Mouse (Mus musculus): ENCODE results near the gene Olfr700. TPM values are rescaled to one million over a fixed set of nuclear protein-coding genes. Genes with fewer than 3 reads are reported as not detected.
"Not testable (repeated sequence)": the region's sequence is repeated elsewhere in the genome, so short reads cannot be mapped to it uniquely, and the experiment has no call there.

The Olfr700 gene
- polyA plus RNA-seq (2015; fragmentation: Nextera tagmentation; extraction: Ambion mirVana), result not detected in 2 replicates

GRCm38 (mm10) chr7:106808734-106809133 lies at the start of gene Olfr700:
Gene Olfr700, minus strand, starts transcription at chr7:106808834.
- no peak within 1 kb of the TSS for H3K9ac ChIP-seq
- no peaks in the 10 kb centered on the region for H3K27me3 ChIP-seq
- no peak within 1 kb of the TSS for H3K27ac ChIP-seq
- no peak for ATAC-seq (ENCODE audit: low FRiP score)
- no peaks in the 10 kb centered on the region for H3K4me1 ChIP-seq (replicated peaks)
- no peaks in the 10 kb centered on the region for H3K36me3 ChIP-seq
- 90% methylated on average over 1 of the region's 1 CpGs for WGBS
- H3K9me3 ChIP-seq, result no peaks in the 10 kb centered on the region
- no peak within 1 kb of the TSS for H3K4me3 ChIP-seq
- no peak within 1 kb of the TSS for H3K4me2 ChIP-seq

GRCm38 (mm10) chr7:106843060-106843459 lies 34.4 kb upstream of the Olfr700 start, which contains the start of gene Olfr703:
Gene Olfr703, plus strand, starts transcription at chr7:106843360.
- no peak for ATAC-seq (ENCODE audit: low FRiP score)
- H3K27ac ChIP-seq, result no peak within 1 kb of the TSS
- H3K36me3 ChIP-seq, result no peaks in the 10 kb centered on the region
- 70% methylated on average over 2 of the region's 2 CpGs for WGBS
- H3K9me3 ChIP-seq, result no peaks in the 10 kb centered on the region
- no peak within 1 kb of the TSS for H3K9ac ChIP-seq
- H3K4me2 ChIP-seq, result no peak within 1 kb of the TSS
- H3K4me3 ChIP-seq, result no peak within 1 kb of the TSS
- no peaks in the 10 kb centered on the region for H3K27me3 ChIP-seq
- H3K4me1 ChIP-seq (replicated peaks), result no peaks in the 10 kb centered on the region

- ATAC-seq (ENCODE audit: low FRiP score), result no peak
- no peaks in the 10 kb centered on the region for H3K4me1 ChIP-seq (replicated peaks)
- H3K4me3 ChIP-seq, result no peak within 1 kb of the TSS
- H3K36me3 ChIP-seq, result no peaks in the 10 kb centered on the region
- no peak within 1 kb of the TSS for H3K4me2 ChIP-seq
- no peak within 1 kb of the TSS for H3K27ac ChIP-seq
- no peaks in the 10 kb centered on the region for H3K9me3 ChIP-seq
- H3K27me3 ChIP-seq, result no peaks in the 10 kb centered on the region
- no peak within 1 kb of the TSS for H3K9ac ChIP-seq
Measured at GRCm38 (mm10) chr7:106833793-106834192, 25.2 kb upstream of the Olfr700 start, which contains the start of gene Olfr702. Gene Olfr702, minus strand, starts transcription at chr7:106833893.

- Histone ChIP-seq H3K27ac (no peak overlapping the region), H3K36me3 (no peaks in the 10 kb centered on the region), H3K9ac (no peak overlapping the region), H3K4me1 (replicated peaks) (no peaks in the 10 kb centered on the region), H3K4me3 (no peak overlapping the region), H3K27me3 (no peaks in the 10 kb centered on the region), H3K9me3 (no peaks in the 10 kb centered on the region), H3K4me2 (no peak overlapping the region)
- ATAC-seq (ENCODE audit: low FRiP score), result no peak
Measured at GRCm38 (mm10) chr7:106818414-106818813, 9.8 kb upstream of the Olfr700 start.

- Histone ChIP-seq H3K4me2 (no peak overlapping the region), H3K9me3 (no peaks in the 10 kb centered on the region), H3K4me3 (no peak overlapping the region), H3K27ac (no peak overlapping the region), H3K27me3 (no peaks in the 10 kb centered on the region), H3K4me1 (replicated peaks) (no peaks in the 10 kb centered on the region), H3K9ac (no peak overlapping the region), H3K36me3 (no peaks in the 10 kb centered on the region)
- WGBS, result 67% methylated on average over 2 of the region's 2 CpGs
- ATAC-seq (ENCODE audit: low FRiP score), result no peak
Measured at GRCm38 (mm10) chr7:106815775-106816174, 7.1 kb upstream of the Olfr700 start.

GRCm38 (mm10) chr7:106813829-106814228 lies 5.2 kb upstream of the Olfr700 start, which contains the start of gene Olfr701:
Gene Olfr701, plus strand, starts transcription at chr7:106814129.
- Histone ChIP-seq H3K4me3 (no peak within 1 kb of the TSS), H3K36me3 (no peaks in the 10 kb centered on the region), H3K27ac (no peak within 1 kb of the TSS), H3K9ac (no peak within 1 kb of the TSS), H3K27me3 (no peaks in the 10 kb centered on the region), H3K4me1 (replicated peaks) (no peaks in the 10 kb centered on the region), H3K4me2 (no peak within 1 kb of the TSS), H3K9me3 (no peaks in the 10 kb centered on the region)
- WGBS, result 77% methylated on average over 2 of the region's 2 CpGs
- no peak for ATAC-seq (ENCODE audit: low FRiP score)

GRCm38 (mm10) chr7:106793098-106793497 lies 15.5 kb downstream of the Olfr700 start, which contains the start of gene Olfr699:
Gene Olfr699, minus strand, starts transcription at chr7:106793198.
- Histone ChIP-seq H3K4me1 (replicated peaks) (no peaks in the 10 kb centered on the region), H3K9ac (no peak within 1 kb of the TSS), H3K36me3 (no peaks in the 10 kb centered on the region), H3K27ac (no peak within 1 kb of the TSS), H3K9me3 (no peaks in the 10 kb centered on the region), H3K27me3 (no peaks in the 10 kb centered on the region), H3K4me3 (no peak within 1 kb of the TSS), H3K4me2 (no peak within 1 kb of the TSS)
- ATAC-seq (ENCODE audit: low FRiP score), result no peak
- 90% methylated on average over 1 of the region's 1 CpGs for WGBS

GRCm38 (mm10) chr7:106788330-106788729 lies 20.3 kb downstream of the Olfr700 start:
- Histone ChIP-seq H3K9ac (no peak overlapping the region), H3K4me2 (no peak overlapping the region), H3K9me3 (no peaks in the 10 kb centered on the region), H3K4me1 (replicated peaks) (no peaks in the 10 kb centered on the region), H3K36me3 (no peaks in the 10 kb centered on the region), H3K4me3 (no peak overlapping the region), H3K27me3 (no peaks in the 10 kb centered on the region), H3K27ac (no peak overlapping the region)
- no peak for ATAC-seq (ENCODE audit: low FRiP score)

GRCm38 (mm10) chr7:106761008-106761407 lies 47.6 kb downstream of the Olfr700 start:
- H3K9me3 ChIP-seq; H3K9ac ChIP-seq; H3K4me2 ChIP-seq; H3K36me3 ChIP-seq; ATAC-seq (ENCODE audit: low FRiP score); H3K27me3 ChIP-seq; H3K4me3 ChIP-seq; H3K27ac ChIP-seq; H3K4me1 ChIP-seq (replicated peaks): not testable (repeated sequence)
- 95% methylated on average over 2 of the region's 2 CpGs for WGBS

GRCm38 (mm10) chr7:106758800-106759199 lies 49.8 kb downstream of the Olfr700 start:
- no peak for ATAC-seq (ENCODE audit: low FRiP score)
- WGBS, result 95% methylated on average over 2 of the region's 2 CpGs
- peaks cover 7% of the 10 kb centered on the region; the same call in 1 of the 2 replicates for H3K9me3 ChIP-seq
- no peaks in the 10 kb centered on the region for H3K36me3 ChIP-seq
- H3K4me1 ChIP-seq (replicated peaks), result no peaks in the 10 kb centered on the region
- H3K27me3 ChIP-seq, result no peaks in the 10 kb centered on the region
- H3K9ac ChIP-seq, result no peak overlapping the region
- H3K4me2 ChIP-seq, result no peak overlapping the region
- no peak overlapping the region for H3K27ac ChIP-seq
- no peak overlapping the region for H3K4me3 ChIP-seq

Other genes starting within 250 kb of the Olfr700 start
- not detected in 2 replicates for gene Olfr693, start 128.2 kb downstream of the Olfr700 start, polyA plus RNA-seq (2015; fragmentation: Nextera tagmentation; extraction: Ambion mirVana)
- not detected in 2 replicates for gene Olfr694, start 117.0 kb downstream of the Olfr700 start, polyA plus RNA-seq (2015; fragmentation: Nextera tagmentation; extraction: Ambion mirVana)
- gene Olfr695, start 92.4 kb downstream of the Olfr700 start, polyA plus RNA-seq (2015; fragmentation: Nextera tagmentation; extraction: Ambion mirVana), result not detected in 2 replicates
- not detected in 2 replicates for gene Olfr697, start 66.4 kb downstream of the Olfr700 start, polyA plus RNA-seq (2015; fragmentation: Nextera tagmentation; extraction: Ambion mirVana)
- not detected in 2 replicates for gene Olfr698, start 53.4 kb downstream of the Olfr700 start, polyA plus RNA-seq (2015; fragmentation: Nextera tagmentation; extraction: Ambion mirVana)
- gene Olfr699, start 15.6 kb downstream of the Olfr700 start, polyA plus RNA-seq (2015; fragmentation: Nextera tagmentation; extraction: Ambion mirVana), result not detected in 2 replicates
- not detected in 2 replicates for gene Olfr701, start 5.3 kb upstream of the Olfr700 start, polyA plus RNA-seq (2015; fragmentation: Nextera tagmentation; extraction: Ambion mirVana)
- not detected in 2 replicates for gene Olfr702, start 25.1 kb upstream of the Olfr700 start, polyA plus RNA-seq (2015; fragmentation: Nextera tagmentation; extraction: Ambion mirVana)
- gene Olfr703, start 34.5 kb upstream of the Olfr700 start, polyA plus RNA-seq (2015; fragmentation: Nextera tagmentation; extraction: Ambion mirVana), result not detected in 2 replicates
- gene Olfr704, start 54.4 kb upstream of the Olfr700 start, polyA plus RNA-seq (2015; fragmentation: Nextera tagmentation; extraction: Ambion mirVana), result not detected in 2 replicates
- not detected in 2 replicates for gene Olfr705, start 68.1 kb upstream of the Olfr700 start, polyA plus RNA-seq (2015; fragmentation: Nextera tagmentation; extraction: Ambion mirVana)
- not detected in 2 replicates for gene Olfr706, start 79.3 kb upstream of the Olfr700 start, polyA plus RNA-seq (2015; fragmentation: Nextera tagmentation; extraction: Ambion mirVana)
- gene Olfr707, start 92.4 kb upstream of the Olfr700 start, polyA plus RNA-seq (2015; fragmentation: Nextera tagmentation; extraction: Ambion mirVana), result not detected in 2 replicates
- not detected in 2 replicates for gene Olfr1532-ps1, start 99.2 kb upstream of the Olfr700 start, polyA plus RNA-seq (2015; fragmentation: Nextera tagmentation; extraction: Ambion mirVana)
- not detected in 2 replicates for gene Olfr709-ps1, start 123.4 kb upstream of the Olfr700 start, polyA plus RNA-seq (2015; fragmentation: Nextera tagmentation; extraction: Ambion mirVana)
- not detected in 2 replicates for gene Olfr710, start 139.5 kb upstream of the Olfr700 start, polyA plus RNA-seq (2015; fragmentation: Nextera tagmentation; extraction: Ambion mirVana)
- not detected in 2 replicates for gene Olfr6, start 155.1 kb upstream of the Olfr700 start, polyA plus RNA-seq (2015; fragmentation: Nextera tagmentation; extraction: Ambion mirVana)
- gene Olfr711, start 166.6 kb upstream of the Olfr700 start, polyA plus RNA-seq (2015; fragmentation: Nextera tagmentation; extraction: Ambion mirVana), result not detected in 2 replicates
- gene Olfr2, start 197.2 kb upstream of the Olfr700 start, polyA plus RNA-seq (2015; fragmentation: Nextera tagmentation; extraction: Ambion mirVana), result not detected in 2 replicates
- not detected in 2 replicates for gene Olfr713, start 222.3 kb upstream of the Olfr700 start, polyA plus RNA-seq (2015; fragmentation: Nextera tagmentation; extraction: Ambion mirVana)

Measured in hindbrain, embryonic 13.5 days (tissue).